Mouse (Mus musculus): ENCODE measurements at regions not wholly inside any gene's neighbourhood (a gene's known extent, or its start where the extent isn't known, plus 50 kb on each side); places are given as distances from the start of the nearest gene placed in this dataset.

- Histone ChIP-seq H3K9ac (replicated peaks) (no peak overlapping the region), H3K27me3 (no peaks in the 10 kb centered on the region), H3K36me3 (no peaks in the 10 kb centered on the region), H3K27ac (0 out of 2 replicates have a peak overlapping the region, but pooled peaks have one; percentile 14), H3K4me2 (replicated peaks) (no peak overlapping the region), H3K9me3 (no peaks in the 10 kb centered on the region), H3K4me1 (replicated peaks) (peaks cover 11% of the 10 kb centered on the region; the same call in 1 of the 2 replicates), H3K4me3 (replicated peaks) (no peak overlapping the region)
- ATAC-seq = no peak
- WGBS = 72% methylated on average over 26 of the region's 26 CpGs
These were observed 210.9 kb upstream of the Sdk2 start for GRCm38 (mm10) chr11:114277513-114278304.

DNA sequence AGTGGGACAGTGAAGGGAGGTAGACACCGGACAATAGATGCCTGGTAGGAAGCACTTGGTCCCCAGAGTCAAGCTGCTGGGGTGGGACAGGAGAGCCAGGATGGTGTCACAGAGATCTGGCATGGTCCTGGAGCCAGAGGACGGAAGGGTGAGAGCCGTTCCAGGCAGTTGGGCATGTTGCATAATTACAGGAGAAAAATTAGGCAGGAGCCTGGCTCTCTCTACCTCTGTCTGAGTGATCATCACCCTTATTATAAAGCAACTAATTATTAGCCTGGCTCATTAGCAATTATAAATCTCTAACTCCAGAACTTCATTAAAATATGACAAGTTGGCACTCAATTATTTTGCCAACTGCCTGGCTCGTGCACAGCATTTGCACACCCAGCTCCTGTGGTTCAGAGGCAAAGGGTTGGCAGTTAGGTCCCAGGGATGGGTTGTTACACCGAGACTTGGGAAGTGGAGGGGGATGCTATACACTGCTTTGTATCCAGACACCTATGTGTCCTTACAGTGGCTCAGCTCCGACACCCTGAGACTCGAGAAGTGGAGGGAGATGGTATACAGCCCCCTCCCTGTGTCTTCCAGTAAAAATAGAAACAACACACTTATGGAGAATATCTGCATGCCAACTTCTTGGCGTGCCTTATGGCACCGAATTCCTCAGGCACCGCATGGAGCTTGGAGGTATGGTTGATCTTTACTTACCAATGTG, 203.7 kb upstream of the Sdk2 start:
- no peak for ATAC-seq
- no peaks in the 10 kb centered on the region for H3K36me3 ChIP-seq
- H3K27me3 ChIP-seq = no peaks in the 10 kb centered on the region
- no peak overlapping the region for H3K4me3 ChIP-seq (replicated peaks)
- H3K9ac ChIP-seq (replicated peaks) = no peak overlapping the region
- no peak overlapping the region for H3K27ac ChIP-seq
- 86% methylated on average over 10 of the region's 10 CpGs for WGBS
- H3K4me1 ChIP-seq (replicated peaks) = no peaks in the 10 kb centered on the region
- no peak overlapping the region for H3K4me2 ChIP-seq (replicated peaks)
- no peaks in the 10 kb centered on the region for H3K9me3 ChIP-seq

DNA sequence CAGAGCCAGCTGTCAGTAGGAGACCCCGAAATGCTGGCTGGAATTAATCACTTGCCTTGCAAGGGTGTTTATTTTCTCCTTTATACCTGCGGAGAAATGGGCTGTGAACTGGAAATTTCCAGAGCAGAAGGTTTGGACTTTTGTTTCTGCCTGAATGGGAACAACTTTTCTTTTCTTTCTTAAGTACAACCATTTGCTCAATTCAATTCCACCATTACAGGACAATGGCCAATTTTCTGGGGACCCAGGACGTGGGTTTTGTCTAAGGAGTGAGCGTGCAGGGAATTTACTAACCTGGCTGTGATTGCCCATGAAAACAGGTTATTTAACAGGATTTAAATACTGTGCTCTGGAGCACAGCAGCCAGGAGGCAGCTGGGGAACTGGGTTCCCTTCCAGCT, 195.1 kb upstream of the Sdk2 start:
- H3K4me1 ChIP-seq (replicated peaks) = no peaks in the 10 kb centered on the region
- H3K4me3 ChIP-seq (replicated peaks) = no peak overlapping the region
- no peak for ATAC-seq
- no peaks in the 10 kb centered on the region; the same call in 1 of the 2 replicates for H3K27me3 ChIP-seq
- 46% methylated on average over 4 of the region's 4 CpGs for WGBS
- H3K27ac ChIP-seq = no peak overlapping the region
- no peak overlapping the region for H3K9ac ChIP-seq (replicated peaks)
- no peak overlapping the region for H3K4me2 ChIP-seq (replicated peaks)
- no peaks in the 10 kb centered on the region for H3K36me3 ChIP-seq
- H3K9me3 ChIP-seq = no peaks in the 10 kb centered on the region

DNA sequence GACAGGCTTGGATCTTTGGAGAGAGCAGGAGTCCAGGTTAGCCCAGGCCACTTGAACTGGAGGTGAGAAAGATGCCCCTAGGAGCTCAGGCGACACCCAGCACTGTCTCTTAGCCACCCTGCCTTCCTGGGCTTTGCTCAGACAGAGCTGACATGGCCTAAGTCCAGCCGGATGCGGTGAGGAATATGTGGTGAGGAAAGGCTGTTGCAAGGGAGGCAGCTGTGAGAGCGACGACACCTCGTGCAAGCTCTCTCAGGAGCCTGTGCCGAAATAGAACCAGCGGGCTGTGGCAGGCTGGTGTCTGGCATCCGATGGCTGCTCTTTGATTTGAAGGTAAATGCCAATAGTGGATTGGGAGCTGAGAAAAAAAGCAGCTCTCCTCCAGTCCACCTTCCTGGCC, 191.4 kb upstream of the Sdk2 start:
- 88% methylated on average over 9 of the region's 9 CpGs for WGBS

GRCm38 (mm10) chr11:114257756-114258155, 190.9 kb upstream of the Sdk2 start:
- no peaks in the 10 kb centered on the region for H3K4me1 ChIP-seq (replicated peaks)
- 70% methylated on average over 6 of the region's 6 CpGs for WGBS
- H3K4me3 ChIP-seq (replicated peaks) = no peak overlapping the region
- H3K9ac ChIP-seq (replicated peaks) = no peak overlapping the region
- no peaks in the 10 kb centered on the region for H3K36me3 ChIP-seq
- no peak overlapping the region for H3K4me2 ChIP-seq (replicated peaks)
- H3K9me3 ChIP-seq = no peaks in the 10 kb centered on the region
- H3K27me3 ChIP-seq = peaks cover 8% of the 10 kb centered on the region; the same call in 1 of the 2 replicates
- no peak overlapping the region for H3K27ac ChIP-seq
- ATAC-seq = no peak

More for the DNA sequence above, 191.4 kb upstream of the Sdk2 start:
- no peak for ATAC-seq
- H3K9ac ChIP-seq (replicated peaks) = no peak overlapping the region
- no peaks in the 10 kb centered on the region for H3K4me1 ChIP-seq (replicated peaks)
- H3K4me3 ChIP-seq (replicated peaks) = no peak overlapping the region
- peaks cover 8% of the 10 kb centered on the region; the same call in 1 of the 2 replicates for H3K27me3 ChIP-seq
- no peak overlapping the region for H3K27ac ChIP-seq
- H3K36me3 ChIP-seq = no peaks in the 10 kb centered on the region
- no peaks in the 10 kb centered on the region for H3K9me3 ChIP-seq
- H3K4me2 ChIP-seq (replicated peaks) = no peak overlapping the region

- Histone ChIP-seq H3K36me3 (no peaks in the 10 kb centered on the region), H3K9me3 (no peaks in the 10 kb centered on the region)
- WGBS = 73% methylated on average over 4 of the region's 4 CpGs
These were observed 190.2 kb upstream of the Sdk2 start for GRCm38 (mm10) chr11:114257061-114257460.

GRCm38 (mm10) chr11:114254344-114254743, 187.5 kb upstream of the Sdk2 start:
- Histone ChIP-seq H3K4me3 (replicated peaks) (no peak overlapping the region), H3K36me3 (no peaks in the 10 kb centered on the region), H3K4me1 (replicated peaks) (no peaks in the 10 kb centered on the region; the same call in 1 of the 2 replicates), H3K27ac (no peak overlapping the region), H3K4me2 (replicated peaks) (no peak overlapping the region), H3K9ac (replicated peaks) (no peak overlapping the region), H3K27me3 (peaks cover 10% of the 10 kb centered on the region; the same call in 1 of the 2 replicates), H3K9me3 (no peaks in the 10 kb centered on the region)
- 81% methylated on average over 1 of the region's 1 CpGs for WGBS
- ATAC-seq = no peak

More at GRCm38 (mm10) chr11:114257061-114257460, 190.2 kb upstream of the Sdk2 start:
- Histone ChIP-seq H3K4me2 (replicated peaks) (no peak overlapping the region), H3K4me3 (replicated peaks) (no peak overlapping the region), H3K27ac (no peak overlapping the region), H3K27me3 (peaks cover 8% of the 10 kb centered on the region; the same call in 1 of the 2 replicates), H3K4me1 (replicated peaks) (no peaks in the 10 kb centered on the region; the same call in 1 of the 2 replicates), H3K9ac (replicated peaks) (no peak overlapping the region)
- no peak for ATAC-seq

- Histone ChIP-seq H3K36me3 (no peaks in the 10 kb centered on the region), H3K27me3 (peaks cover 25% of the 10 kb centered on the region; the same call in 1 of the 2 replicates), H3K27ac (no peak overlapping the region), H3K4me1 (replicated peaks) (peaks cover 2% of the 10 kb centered on the region; the same call in 1 of the 2 replicates), H3K4me2 (replicated peaks) (no peak overlapping the region), H3K9ac (replicated peaks) (no peak overlapping the region), H3K4me3 (replicated peaks) (no peak overlapping the region), H3K9me3 (no peaks in the 10 kb centered on the region)
- ATAC-seq = no peak
- WGBS = 58% methylated on average over 7 of the region's 7 CpGs
These were observed 184.8 kb upstream of the Sdk2 start for GRCm38 (mm10) chr11:114251614-114252013.

DNA sequence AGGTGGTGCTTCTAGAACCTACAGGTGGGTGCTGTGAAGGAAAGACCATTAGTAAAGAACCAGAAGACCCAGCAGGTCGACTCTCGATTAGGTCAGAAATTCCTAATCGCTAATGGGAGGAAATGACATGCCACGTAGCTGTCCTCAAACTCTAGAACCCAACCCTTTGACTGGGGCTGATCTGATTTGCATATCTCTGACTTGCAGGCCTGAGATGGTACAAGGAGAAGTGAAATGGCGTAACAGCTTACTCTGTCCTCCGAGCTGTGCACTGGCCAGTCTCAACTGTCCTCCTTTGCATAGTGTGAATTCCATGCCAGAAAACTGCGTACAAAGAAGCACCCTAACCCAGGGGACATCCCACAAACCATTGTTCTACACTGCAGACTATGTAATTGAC, 182.4 kb upstream of the Sdk2 start:
- Histone ChIP-seq H3K9ac (replicated peaks) (no peak overlapping the region), H3K4me2 (replicated peaks) (no peak overlapping the region), H3K36me3 (no peaks in the 10 kb centered on the region), H3K4me1 (replicated peaks) (peaks cover 5% of the 10 kb centered on the region; the same call in 1 of the 2 replicates), H3K9me3 (no peaks in the 10 kb centered on the region), H3K4me3 (replicated peaks) (no peak overlapping the region), H3K27me3 (peaks cover 26% of the 10 kb centered on the region), H3K27ac (no peak overlapping the region)
- 71% methylated on average over 7 of the region's 7 CpGs for WGBS
- no peak for ATAC-seq

- Histone ChIP-seq H3K4me2 (replicated peaks) (no peak overlapping the region), H3K4me1 (replicated peaks) (peaks cover 5% of the 10 kb centered on the region; the same call in 1 of the 2 replicates), H3K4me3 (replicated peaks) (no peak overlapping the region), H3K27ac (no peak overlapping the region), H3K9ac (replicated peaks) (no peak overlapping the region), H3K27me3 (peaks cover 26% of the 10 kb centered on the region), H3K36me3 (no peaks in the 10 kb centered on the region), H3K9me3 (no peaks in the 10 kb centered on the region)
- no peak for ATAC-seq
- WGBS = 71% methylated on average over 4 of the region's 4 CpGs
These were observed 181.5 kb upstream of the Sdk2 start for GRCm38 (mm10) chr11:114248261-114248898.

DNA sequence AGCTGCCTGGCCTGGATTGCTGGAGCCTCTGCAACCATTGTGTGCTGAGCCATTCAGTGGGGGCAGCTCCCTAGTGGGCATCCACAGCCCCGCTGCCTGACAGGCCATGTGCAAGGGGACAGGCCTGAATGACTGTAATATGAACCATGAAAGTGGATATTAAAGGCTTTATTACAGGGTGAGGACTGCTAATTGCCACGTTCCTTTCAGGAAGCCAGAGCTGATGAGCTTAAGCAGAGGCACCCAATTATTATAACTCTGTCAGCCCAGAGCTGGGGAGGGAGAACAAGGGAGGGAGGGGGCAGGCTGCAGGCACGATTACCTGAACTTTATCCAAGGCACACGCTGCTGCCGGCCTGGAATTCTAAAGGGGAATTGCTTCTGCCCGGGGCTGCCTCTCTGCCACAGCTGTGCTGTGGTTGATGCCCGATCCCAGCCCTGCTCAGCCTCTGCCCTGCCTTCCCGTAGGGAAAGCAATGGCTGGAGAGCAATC, 172.5 kb upstream of the Sdk2 start:
- peak overlapping the region; percentile 57 for H3K27ac ChIP-seq
- H3K27me3 ChIP-seq = 0 out of 2 replicates have a peak, but pooled peaks cover 10% of the 10 kb centered on the region
- 0 out of 2 replicates have a peak overlapping the region, but pooled peaks have one; percentile 28 for H3K9ac ChIP-seq (replicated peaks)
- H3K4me1 ChIP-seq (replicated peaks) = peaks cover 20% of the 10 kb centered on the region
- no peak overlapping the region for H3K4me3 ChIP-seq (replicated peaks)
- no peak overlapping the region for H3K4me2 ChIP-seq (replicated peaks)
- H3K36me3 ChIP-seq = no peaks in the 10 kb centered on the region
- no peaks in the 10 kb centered on the region; the same call in 1 of the 2 replicates for H3K9me3 ChIP-seq
- ATAC-seq = peak; percentile 95
- WGBS = 17% methylated on average over 8 of the region's 8 CpGs
